ENCODE assay signal across 23 mouse cellular contexts in the genomic region with DNA sequence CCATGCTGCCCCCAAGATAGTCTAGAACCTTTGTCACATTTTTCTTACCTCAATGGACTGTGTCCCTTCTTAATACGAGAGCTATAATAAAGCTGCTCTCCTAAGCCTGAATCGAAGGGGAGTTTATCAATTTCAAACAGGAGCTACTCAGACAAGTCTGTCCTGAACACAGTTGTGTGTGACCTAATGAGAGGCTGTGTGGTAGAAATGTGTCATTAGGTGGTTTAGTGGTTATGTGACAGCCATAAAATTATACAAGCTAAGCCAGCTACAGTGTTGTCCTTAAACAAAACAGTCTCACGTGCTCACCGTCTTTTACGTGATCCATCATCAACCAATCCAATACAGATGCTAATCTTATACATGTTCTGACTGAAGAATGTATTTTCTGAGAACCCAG.
"Had no signal": no experiment of that assay in that cellular context is flagged by ENCODE, and none has a peak within 500 bp of the region (broad histone marks: within the 10 kb centered on the region; RNA-seq: fewer than 3 reads in every experiment).

No protein-coding gene starts in this region.

- H3K27ac ChIP-seq: hindbrain, embryonic 10.5 days; hindbrain, embryonic 13.5 days; hindbrain, embryonic 15.5 days; hindbrain, postnatal 0 days; layer of hippocampus, adult 2 months; left cerebral cortex, adult 2 months; limb, embryonic 10.5 days; limb, embryonic 12.5 days; liver, embryonic 14.5 days had no signal

- DNase-seq: gastrocnemius, postnatal 14 days; gastrocnemius, postnatal 36 days; heart, adult 18-20 months; heart, postnatal 10 days; heart, postnatal 4 days; kidney, adult 11 months; kidney, adult 2 months; kidney, postnatal 10 days; kidney, postnatal 25 days; kidney, postnatal 4 days; liver had no signal

- H3K9ac ChIP-seq: heart, embryonic 12.5 days; hindbrain, embryonic 13.5 days; hindbrain, embryonic 15.5 days; limb, embryonic 12.5 days; liver, embryonic 14.5 days had no signal

- ATAC-seq: hindbrain, postnatal 0 days had no signal

- H3K4me3 ChIP-seq: heart, embryonic 10.5 days; heart, embryonic 12.5 days; hindbrain, embryonic 10.5 days; hindbrain, embryonic 13.5 days; hindbrain, embryonic 15.5 days; layer of hippocampus, adult 2 months; left cerebral cortex, adult 2 months; limb, embryonic 10.5 days; limb, embryonic 12.5 days had no signal

- H3K27me3 ChIP-seq: heart, embryonic 12.5 days; hindbrain, embryonic 15.5 days; limb, embryonic 12.5 days had no signal

- H3K9me3 ChIP-seq: heart, embryonic 10.5 days; heart, embryonic 12.5 days; hindbrain, embryonic 10.5 days; hindbrain, embryonic 13.5 days; hindbrain, embryonic 15.5 days; limb, embryonic 10.5 days; limb, embryonic 12.5 days had no signal

- H3K4me1 ChIP-seq: hindbrain, embryonic 13.5 days had no signal

- H3K36me3 ChIP-seq: heart, embryonic 10.5 days; heart, embryonic 12.5 days; hindbrain, embryonic 10.5 days; hindbrain, embryonic 13.5 days; hindbrain, embryonic 15.5 days; limb, embryonic 10.5 days; limb, embryonic 12.5 days had no signal

- H3K4me2 ChIP-seq: heart, embryonic 12.5 days; hindbrain, embryonic 13.5 days; hindbrain, embryonic 15.5 days; limb, embryonic 12.5 days; liver, embryonic 11.5 days had no signal
